Mouse (Mus musculus) cerebellum, adult 2 months (tissue): ENCODE data around the gene Znrf4. TPM values are rescaled to one million over a fixed set of nuclear protein-coding genes. Genes with fewer than 3 reads are reported as not detected.

Experiments used
- DNase-seq, 2 experiments: peaks; one replicate each; pipeline ENCODE4 v3.0.0; 2021
- H3K27ac ChIP-seq: fragments of 200-500 bp; 2 replicates; pipeline ENCODE4 v1.5.1; 2012; ENCODE audit warnings: low read length, control low read depth, inconsistent platforms; ENCODE audit not compliant: insufficient read depth
- H3K27me3 ChIP-seq: fragments of 200-500 bp; 2 replicates; pipeline ENCODE4 v1.6.1; 2012; ENCODE audit warnings: inconsistent platforms, mild to moderate bottlenecking, low read length, moderate library complexity; ENCODE audit not compliant: control insufficient read depth, insufficient read depth
- H3K4me1 ChIP-seq: fragments of 200-500 bp; 2 replicates; pipeline ENCODE4 v1.6.1; 2011; ENCODE audit warnings: low read length; ENCODE audit not compliant: control insufficient read depth, insufficient read depth
- H3K4me3 ChIP-seq: fragments of 200-500 bp; replicated peaks from 2 replicates; pipeline ENCODE3; 2011; ENCODE audit warnings: mild to moderate bottlenecking, low read depth, low read length, control low read depth; ENCODE audit not compliant: insufficient read depth
- CTCF ChIP-seq: fragments of 200-500 bp; IDR thresholded peaks from 2 replicates; pipeline ENCODE4 v1.5.1; 2011; ENCODE audit warnings: low read depth, mild to moderate bottlenecking, control low read depth, low read length, moderate library complexity, borderline replicate concordance; ENCODE audit not compliant: insufficient read depth
- POLR2A ChIP-seq: fragments of 200-500 bp; IDR thresholded peaks from 2 replicates; pipeline ENCODE4 v1.6.1; 2011; ENCODE audit warnings: low read length, control low read depth, borderline replicate concordance; ENCODE audit not compliant: insufficient read depth
- WGBS: fragments of 180-500 bp; shearing (Covaris S2); methylation state at CpG from one replicate; pipeline ENCODE4 v1.1.7; 2018; 5-methylcytosine and 5-hydroxymethylcytosine counted together
- polyA plus RNA-seq: library from polyadenylated mRNA; depleted of rRNA; stranded (reverse); fragments of >200 nt; gene quantifications from 2 replicates; pipeline ENCODE4 v1.2.3, GENCODE M21; 2012

Gene Znrf4
- polyA plus RNA-seq, 1 experiment = not detected

- TF ChIP-seq CTCF (no peak), POLR2A (no peak)
- H3K4me1 ChIP-seq = no peaks in the 10 kb centered on the region
- no peaks in the 10 kb centered on the region for H3K27me3 ChIP-seq
- DNase-seq = no peak
- 72% methylated on average over 2 of the region's 2 CpGs for WGBS
- H3K4me3 ChIP-seq = no peak overlapping the region
- H3K27ac ChIP-seq = no peak overlapping the region
Observed at GRCm38 (mm10) chr17:56494480-56494879, 17.8 kb downstream of the Znrf4 start.

- Histone ChIP-seq H3K4me1 (no peaks in the 10 kb centered on the region), H3K27me3 (no peaks in the 10 kb centered on the region), H3K4me3 (no peak overlapping the region), H3K27ac (no peak overlapping the region)
- DNase-seq = no peak
- WGBS = 94% methylated on average over 2 of the region's 2 CpGs
- no peak for TF ChIP-seq POLR2A
- no peak for TF ChIP-seq CTCF
Observed at GRCm38 (mm10) chr17:56493841-56494240, 18.4 kb downstream of the Znrf4 start.

- DNase-seq = no peak
- no peak overlapping the region for H3K27ac ChIP-seq
Observed at GRCm38 (mm10) chr17:56490438-56491152, 21.6 kb downstream of the Znrf4 start.

GRCm38 (mm10) chr17:56488028-56488427 is 24.2 kb downstream of the Znrf4 start:
- Histone ChIP-seq H3K4me3 (no peak overlapping the region), H3K4me1 (no peaks in the 10 kb centered on the region), H3K27ac (no peak overlapping the region), H3K27me3 (no peaks in the 10 kb centered on the region)
- 37% methylated on average over 12 of the region's 12 CpGs for WGBS
- TF ChIP-seq POLR2A (no peak), CTCF (no peak)
- no peak for DNase-seq

More at GRCm38 (mm10) chr17:56490438-56491152, 21.6 kb downstream of the Znrf4 start:
- Histone ChIP-seq H3K27me3 (no peaks in the 10 kb centered on the region), H3K4me3 (no peak overlapping the region), H3K4me1 (no peaks in the 10 kb centered on the region)
- no peak for TF ChIP-seq CTCF
- TF ChIP-seq POLR2A = no peak
- 89% methylated on average over 7 of the region's 7 CpGs for WGBS

GRCm38 (mm10) chr17:56487441-56487888 is 24.8 kb downstream of the Znrf4 start:
- Histone ChIP-seq H3K4me3 (no peak overlapping the region), H3K27ac (no peak overlapping the region), H3K27me3 (no peaks in the 10 kb centered on the region), H3K4me1 (no peaks in the 10 kb centered on the region)
- 6% methylated on average over 10 of the region's 16 CpGs for WGBS
- TF ChIP-seq CTCF (peak; percentile 46; the same call in 1 of the 2 replicates), POLR2A (no peak)
- no peak for DNase-seq

GRCm38 (mm10) chr17:56485926-56486325 is 26.3 kb downstream of the Znrf4 start:
- TF ChIP-seq CTCF = no peak
- TF ChIP-seq POLR2A = no peak
- H3K27ac ChIP-seq = no peak overlapping the region
- H3K4me1 ChIP-seq = no peaks in the 10 kb centered on the region
- no peak overlapping the region for H3K4me3 ChIP-seq
- no peaks in the 10 kb centered on the region for H3K27me3 ChIP-seq
- DNase-seq = no peak
- 60% methylated on average over 9 of the region's 9 CpGs for WGBS

GRCm38 (mm10) chr17:56485118-56485517 is 27.1 kb downstream of the Znrf4 start:
- no peaks in the 10 kb centered on the region for H3K27me3 ChIP-seq
- 66% methylated on average over 9 of the region's 9 CpGs for WGBS
- TF ChIP-seq CTCF (no peak), POLR2A (no peak)
- no peak for DNase-seq
- H3K4me3 ChIP-seq = no peak overlapping the region
- H3K4me1 ChIP-seq = no peaks in the 10 kb centered on the region
- H3K27ac ChIP-seq = no peak overlapping the region

- 100% methylated on average over 1 of the region's 1 CpGs for WGBS
- no peak overlapping the region for H3K4me3 ChIP-seq
- no peaks in the 10 kb centered on the region for H3K27me3 ChIP-seq
- TF ChIP-seq POLR2A (no peak), CTCF (no peak)
- no peak for DNase-seq
- no peaks in the 10 kb centered on the region for H3K4me1 ChIP-seq
- no peak overlapping the region for H3K27ac ChIP-seq
Observed at GRCm38 (mm10) chr17:56482671-56483070, 29.6 kb downstream of the Znrf4 start.
